Mouse (Mus musculus) erythroblast, embryonic 14.5 days (primary cell): ENCODE results near the gene Ndc1.

Experiments used
- GATA1 ChIP-seq: IDR thresholded peaks from 2 replicates; pipeline ENCODE4 v1.6.1; 2012; ENCODE audit warnings: low read length, inconsistent platforms, mixed read lengths
- TAL1 ChIP-seq: IDR thresholded peaks from 3 replicates; pipeline ENCODE4 v1.6.1; 2012; ENCODE audit warnings: low read length, inconsistent platforms, mixed read lengths

DNA sequence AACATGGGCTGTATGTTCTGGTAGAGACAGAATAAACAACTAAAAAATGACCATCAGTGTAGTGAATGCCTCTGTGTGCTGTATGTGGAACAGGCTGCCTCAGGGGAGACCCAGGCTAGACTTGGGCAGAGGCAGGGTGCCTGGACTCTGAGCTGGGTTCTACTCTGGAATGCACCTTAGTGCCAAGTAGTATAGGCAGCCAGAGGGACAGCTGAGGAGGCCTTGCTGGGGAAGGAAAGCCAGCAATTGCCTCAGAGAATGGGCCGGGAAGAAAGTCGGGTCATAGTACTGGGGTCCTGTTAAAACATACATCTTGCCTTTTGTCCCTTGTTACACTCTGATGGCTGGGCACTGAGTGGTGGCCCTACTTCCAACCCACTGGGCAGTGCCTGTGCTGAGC lies 91.9 kb downstream of the Ndc1 start:
- TF ChIP-seq TAL1 = no peak
- TF ChIP-seq GATA1 = no peak
